Mouse (Mus musculus) liver, adult 2 months (tissue): ENCODE results near the gene Gm14226.

Source experiments
- CTCF ChIP-seq: fragments of 200-500 bp; IDR thresholded peaks from 2 replicates; pipeline ENCODE4 v1.5.1; 2011; ENCODE audit warnings: low read depth, low read length, control low read depth
- POLR2A ChIP-seq: fragments of 200-500 bp; IDR thresholded peaks from 2 replicates; pipeline ENCODE4 v1.6.1; 2011; ENCODE audit warnings: low read length, control low read depth; ENCODE audit not compliant: insufficient read depth; ENCODE audit errors: extremely low read depth

DNA sequence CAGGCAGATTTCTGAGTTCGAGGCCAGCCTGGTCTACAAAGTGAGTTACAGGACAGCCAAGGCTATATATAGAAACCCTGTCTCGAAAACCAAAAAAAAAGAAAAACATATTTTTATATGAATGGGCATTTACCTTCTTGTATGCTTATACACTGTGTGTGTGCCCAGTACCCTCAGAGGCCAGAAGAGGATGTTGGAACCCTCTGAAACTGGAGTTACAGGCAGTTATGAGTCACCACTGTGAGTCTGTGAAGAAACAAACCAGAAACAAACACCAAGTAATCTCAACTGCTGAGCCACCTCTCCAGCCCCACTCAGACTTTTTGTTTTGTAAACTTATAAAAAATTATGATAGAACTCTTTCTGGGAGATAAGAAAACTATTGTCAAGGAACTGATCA is 28.7 kb downstream of the Gm14226 start:
- TF ChIP-seq POLR2A = no peak
- no peak for TF ChIP-seq CTCF
